ENCODE assay signal across 9 mouse cellular contexts in genomic region chr3:116252255-116253040, GRCm38 (mm10). TPM values are rescaled to one million over a fixed set of nuclear protein-coding genes. Genes with fewer than 3 reads are reported as not detected.
DNase-seq lines count a peak whose midpoint lies in the region; ATAC-seq and TF ChIP-seq lines count a peak whose summit lies in the region.
"Had no signal": no experiment of that assay in that cellular context is flagged by ENCODE, and none has a peak within 500 bp of the region (broad histone marks: within the 10 kb centered on the region; RNA-seq: fewer than 3 reads in every experiment).

No protein-coding gene starts in this region.

- peak; percentile 57 for ATAC-seq in forebrain, embryonic 13.5 days
- ATAC-seq in hindbrain, embryonic 12.5 days (ENCODE audit: low FRiP score) = peak; percentile 65

- peaks cover 47% of the 10 kb centered on the region for H3K27me3 ChIP-seq in forebrain, embryonic 13.5 days
- peaks cover 53% of the 10 kb centered on the region for H3K27me3 ChIP-seq in hindbrain, embryonic 12.5 days
- H3K27me3 ChIP-seq in liver, adult 2 months (ENCODE audit: control insufficient read depth, insufficient read depth, low read length) = peaks cover 19% of the 10 kb centered on the region

- H3K4me1 ChIP-seq in forebrain, embryonic 13.5 days = peaks cover 31% of the 10 kb centered on the region
- H3K4me1 ChIP-seq in hindbrain, embryonic 12.5 days = peaks cover 25% of the 10 kb centered on the region
- H3K4me1 ChIP-seq in liver, adult 2 months (ENCODE audit: control insufficient read depth, insufficient read depth, low read length) = peaks cover 3% of the 10 kb centered on the region; the same call in 1 of the 2 replicates

- no peak for TF ChIP-seq POLR2A in liver, adult 2 months (IDR thresholded peaks at IDR 0.05; ENCODE audit: extremely low read depth, insufficient read depth, low read length)

- DNase-seq in heart, adult 18-20 months = peak; percentile 11 to 38
- no peak for DNase-seq in heart, adult 9 months (ENCODE audit: low spot score in 2 of 2)
- peak; percentile 49 for DNase-seq in ZHBTc4 (ENCODE audit: low read depth, low spot score)
- no peak for DNase-seq in liver, adult 2 months (ENCODE audit: extremely low read depth, low read depth, low spot score)
- DNase-seq in neural tube, embryonic 10.5 days (ENCODE audit: extremely low spot score, low spot score) = peak; percentile 63
- no peak for DNase-seq in B cell, adult 2 months

- peak overlapping the region; percentile 33 for H3K27ac ChIP-seq in forebrain, embryonic 13.5 days
- H3K27ac ChIP-seq in hindbrain, embryonic 12.5 days = no peak overlapping the region
- no peak overlapping the region for H3K27ac ChIP-seq in liver, adult 2 months (replicated peaks; ENCODE audit: insufficient read depth, low read depth, low read length)

- peak overlapping the region; percentile 49 for H3K4me3 ChIP-seq in forebrain, embryonic 13.5 days
- peak overlapping the region; percentile 61 for H3K4me3 ChIP-seq in hindbrain, embryonic 12.5 days
- peak overlapping the region; percentile 37; the same call in 1 of the 2 replicates for H3K4me3 ChIP-seq in liver, adult 2 months (ENCODE audit: insufficient read depth, low read depth, low read length)

- TF ChIP-seq CTCF in liver, adult 2 months (IDR thresholded peaks at IDR 0.05; ENCODE audit: low read depth, low read length) = peak; percentile 14; the same call in 1 of the 2 replicates

- H3K36me3 ChIP-seq in forebrain, embryonic 13.5 days (ENCODE audit: poor library complexity, severe bottlenecking) = no peaks in the 10 kb centered on the region
- no peaks in the 10 kb centered on the region for H3K36me3 ChIP-seq in hindbrain, embryonic 12.5 days
- H3K36me3 ChIP-seq in liver, adult 2 months (ENCODE audit: control insufficient read depth, insufficient read depth, low read length) = no peaks in the 10 kb centered on the region

- peak overlapping the region; percentile 74 for H3K9ac ChIP-seq in forebrain, embryonic 13.5 days
- peak overlapping the region; percentile 74 for H3K9ac ChIP-seq in hindbrain, embryonic 12.5 days
- H3K9ac ChIP-seq in liver, adult 2 months (ENCODE audit: low read depth, low read length) = no peak overlapping the region

- H3K9me3 ChIP-seq in forebrain, embryonic 13.5 days (replicated peaks) = no peaks in the 10 kb centered on the region
- no peaks in the 10 kb centered on the region for H3K9me3 ChIP-seq in hindbrain, embryonic 12.5 days (replicated peaks)

- WGBS in forebrain, embryonic 13.5 days = 0% methylated on average over 47 of the region's 48 CpGs
- under 1% methylated on average over 48 of the region's 48 CpGs for WGBS in hindbrain, embryonic 12.5 days
- 3% methylated on average over 48 of the region's 48 CpGs for WGBS in liver, adult 2 months

- H3K79me2 ChIP-seq in liver, adult 2 months (ENCODE audit: control insufficient read depth, insufficient read depth, low read length) = no peaks in the 10 kb centered on the region

- H3K4me2 ChIP-seq in forebrain, embryonic 13.5 days = peak overlapping the region; percentile 100
- H3K4me2 ChIP-seq in hindbrain, embryonic 12.5 days (replicated peaks) = peak overlapping the region; percentile 100

RNA-seq across cellular contexts. Expression of gene Gpr88, which starts 0.9 kb away (rescaled TPM):
- total RNA-seq in heart, adult 18-20 months (2021) = under 1 TPM; 0.12 to 0.23 TPM
- 3.8 and 4.3 TPM in 2 replicates for polyA plus RNA-seq in forebrain, embryonic 13.5 days (2015; fragmentation: Nextera tagmentation; extraction: Ambion mirVana)
- 1.7 and 2.0 TPM in 2 replicates for polyA plus RNA-seq in hindbrain, embryonic 12.5 days (2016; fragmentation: Nextera tagmentation; extraction: Ambion mirVana)
- total RNA-seq in liver, adult 2 months (2014; rRNA removed) = not detected in 2 replicates
- polyA plus RNA-seq in liver, adult 2 months (2012; rRNA removed) = not detected in 2 replicates
- total RNA-seq: MEL had no signal

Comparison
In these comparisons a context has a peak if more than half of its experiments do, and no peak if none do; other contexts are left out.
1. DNase-seq: peak in heart, adult 18-20 months (2 of 2), ZHBTc4 (single experiment) and neural tube, embryonic 10.5 days (single experiment); none in heart, adult 9 months (0 of 2), liver, adult 2 months (single experiment) and B cell, adult 2 months (0 of 2).
2. Peak in every context shown above with its lines, with median percentiles within 50 percentile points of each other: H3K4me3 ChIP-seq.